Mouse (Mus musculus): ENCODE data around the gene Ehbp1l1. TPM values are rescaled to one million over a fixed set of nuclear protein-coding genes. Genes with fewer than 3 reads are reported as not detected.

The Ehbp1l1 gene
- polyA plus RNA-seq, 1 experiment from 2014 or later = 10.8 TPM

- Histone ChIP-seq H3K4me3 (no peak overlapping the region), H3K4me1 (peaks cover 48% of the 10 kb centered on the region), H3K4me2 (replicated peaks) (no peak overlapping the region), H3K36me3 (no peaks in the 10 kb centered on the region), H3K27ac (no peak overlapping the region), H3K9ac (no peak overlapping the region), H3K9me3 (replicated peaks) (no peaks in the 10 kb centered on the region), H3K27me3 (peaks cover 89% of the 10 kb centered on the region)
- no peak for ATAC-seq (ENCODE audit: low FRiP score)
- WGBS = 14% methylated on average over 12 of the region's 12 CpGs
Observed at GRCm38 (mm10) chr19:5746907-5747363, 20.8 kb upstream of the Ehbp1l1 start.

- Histone ChIP-seq H3K36me3 (no peaks in the 10 kb centered on the region), H3K9me3 (replicated peaks) (no peaks in the 10 kb centered on the region), H3K4me3 (peak overlapping the region; percentile 21), H3K9ac (peak overlapping the region; percentile 51), H3K4me1 (peaks cover 48% of the 10 kb centered on the region), H3K27me3 (peaks cover 85% of the 10 kb centered on the region), H3K4me2 (replicated peaks) (peak overlapping the region; percentile 42), H3K27ac (no peak overlapping the region)
- ATAC-seq (ENCODE audit: low FRiP score) = no peak
- 5% methylated on average over 36 of the region's 36 CpGs for WGBS
Observed at GRCm38 (mm10) chr19:5745756-5746710, 19.9 kb upstream of the Ehbp1l1 start.

- Histone ChIP-seq H3K4me1 (peaks cover 54% of the 10 kb centered on the region), H3K9me3 (replicated peaks) (no peaks in the 10 kb centered on the region), H3K4me2 (replicated peaks) (peak overlapping the region; percentile 98; the same call in 1 of the 2 replicates), H3K27ac (no peak overlapping the region), H3K36me3 (no peaks in the 10 kb centered on the region), H3K4me3 (no peak overlapping the region), H3K9ac (no peak overlapping the region; the same call in 1 of the 2 replicates), H3K27me3 (peaks cover 79% of the 10 kb centered on the region)
- ATAC-seq (ENCODE audit: low FRiP score) = no peak
- WGBS = 47% methylated on average over 5 of the region's 5 CpGs
Observed at GRCm38 (mm10) chr19:5743576-5743975, 17.5 kb upstream of the Ehbp1l1 start.

GRCm38 (mm10) chr19:5742241-5742641 is 16.1 kb upstream of the Ehbp1l1 start:
- WGBS = under 1% methylated on average over 32 of the region's 32 CpGs
- H3K4me3 ChIP-seq = peak overlapping the region; percentile 55
- no peaks in the 10 kb centered on the region for H3K36me3 ChIP-seq
- peak overlapping the region; percentile 98 for H3K4me2 ChIP-seq (replicated peaks)
- peaks cover 54% of the 10 kb centered on the region for H3K4me1 ChIP-seq
- peak overlapping the region; percentile 84 for H3K9ac ChIP-seq
- H3K27me3 ChIP-seq = peaks cover 77% of the 10 kb centered on the region
- H3K9me3 ChIP-seq (replicated peaks) = no peaks in the 10 kb centered on the region
- peak; percentile 61 for ATAC-seq (ENCODE audit: low FRiP score)
- H3K27ac ChIP-seq = peak overlapping the region; percentile 79

- ATAC-seq (ENCODE audit: low FRiP score) = peak; percentile 66
- Histone ChIP-seq H3K9me3 (replicated peaks) (no peaks in the 10 kb centered on the region), H3K4me3 (peak overlapping the region; percentile 55), H3K27me3 (peaks cover 73% of the 10 kb centered on the region), H3K9ac (peak overlapping the region; percentile 84), H3K36me3 (no peaks in the 10 kb centered on the region), H3K4me2 (replicated peaks) (peak overlapping the region; percentile 98), H3K27ac (peak overlapping the region; percentile 79), H3K4me1 (peaks cover 51% of the 10 kb centered on the region)
- under 1% methylated on average over 49 of the region's 55 CpGs for WGBS
Observed at GRCm38 (mm10) chr19:5741641-5742240, 15.6 kb upstream of the Ehbp1l1 start.

GRCm38 (mm10) chr19:5740320-5741317 is 14.5 kb upstream of the Ehbp1l1 start, which contains the start of gene Ltbp3:
Gene Ltbp3 (plus strand): TSS chr19:5740904.
- 12% methylated on average over 14 of the region's 14 CpGs for WGBS
- Histone ChIP-seq H3K4me3 (peak within 1 kb of the TSS; percentile 55), H3K4me1 (peaks cover 41% of the 10 kb centered on the region), H3K9me3 (replicated peaks) (no peaks in the 10 kb centered on the region), H3K27me3 (peaks cover 62% of the 10 kb centered on the region), H3K27ac (peak within 1 kb of the TSS; percentile 79), H3K9ac (peak within 1 kb of the TSS; percentile 84), H3K36me3 (no peaks in the 10 kb centered on the region), H3K4me2 (replicated peaks) (peak within 1 kb of the TSS; percentile 98)
- no peak; the same call in 1 of the 2 replicates for ATAC-seq (ENCODE audit: low FRiP score)

GRCm38 (mm10) chr19:5739446-5739845 is 13.3 kb upstream of the Ehbp1l1 start:
- 50% methylated on average over 2 of the region's 2 CpGs for WGBS
- no peak for ATAC-seq (ENCODE audit: low FRiP score)
- peaks cover 59% of the 10 kb centered on the region for H3K27me3 ChIP-seq

GRCm38 (mm10) chr19:5734325-5734724 is 8.2 kb upstream of the Ehbp1l1 start:
- Histone ChIP-seq H3K27ac (no peak overlapping the region), H3K9ac (no peak overlapping the region), H3K9me3 (replicated peaks) (no peaks in the 10 kb centered on the region), H3K4me3 (no peak overlapping the region), H3K4me1 (peaks cover 22% of the 10 kb centered on the region), H3K27me3 (peaks cover 19% of the 10 kb centered on the region), H3K36me3 (0 out of 2 replicates have a peak, but pooled peaks cover 3% of the 10 kb centered on the region), H3K4me2 (replicated peaks) (no peak overlapping the region)
- 83% methylated on average over 9 of the region's 9 CpGs for WGBS
- no peak for ATAC-seq (ENCODE audit: low FRiP score)

More at GRCm38 (mm10) chr19:5739446-5739845, 13.3 kb upstream of the Ehbp1l1 start:
- Histone ChIP-seq H3K36me3 (no peaks in the 10 kb centered on the region), H3K4me3 (no peak overlapping the region), H3K27ac (no peak overlapping the region), H3K9me3 (replicated peaks) (no peaks in the 10 kb centered on the region), H3K4me2 (replicated peaks) (no peak overlapping the region), H3K9ac (no peak overlapping the region), H3K4me1 (peaks cover 37% of the 10 kb centered on the region)

GRCm38 (mm10) chr19:5731264-5731978 is 5.3 kb upstream of the Ehbp1l1 start:
- H3K4me1 ChIP-seq = peaks cover 45% of the 10 kb centered on the region
- H3K27ac ChIP-seq = peak overlapping the region; percentile 66
- ATAC-seq (ENCODE audit: low FRiP score) = peak; percentile 82

GRCm38 (mm10) chr19:5730314-5731186 is 4.4 kb upstream of the Ehbp1l1 start:
- peak overlapping the region; percentile 99 for H3K4me2 ChIP-seq (replicated peaks)
- no peak overlapping the region for H3K27ac ChIP-seq
- H3K4me1 ChIP-seq = peaks cover 54% of the 10 kb centered on the region
- H3K4me3 ChIP-seq = peak overlapping the region; percentile 82
- 0 out of 2 replicates have a peak, but pooled peaks cover 6% of the 10 kb centered on the region for H3K36me3 ChIP-seq
- peaks cover 8% of the 10 kb centered on the region for H3K27me3 ChIP-seq
- WGBS = 75% methylated on average over 29 of the region's 29 CpGs
- peak overlapping the region; percentile 93 for H3K9ac ChIP-seq
- no peaks in the 10 kb centered on the region for H3K9me3 ChIP-seq (replicated peaks)
- ATAC-seq (ENCODE audit: low FRiP score) = no peak

More at GRCm38 (mm10) chr19:5731264-5731978, 5.3 kb upstream of the Ehbp1l1 start:
- Histone ChIP-seq H3K36me3 (0 out of 2 replicates have a peak, but pooled peaks cover 6% of the 10 kb centered on the region), H3K4me3 (peak overlapping the region; percentile 82), H3K9ac (peak overlapping the region; percentile 83), H3K4me2 (replicated peaks) (peak overlapping the region; percentile 99), H3K9me3 (replicated peaks) (no peaks in the 10 kb centered on the region), H3K27me3 (peaks cover 8% of the 10 kb centered on the region)
- WGBS = under 1% methylated on average over 47 of the region's 47 CpGs
